Mouse (Mus musculus) spleen, adult 10 weeks (tissue): ENCODE results near the gene Emilin3. TPM values are rescaled to one million over a fixed set of nuclear protein-coding genes. Genes with fewer than 3 reads are reported as not detected.

Experiments
- polyA plus RNA-seq: library from polyadenylated mRNA; stranded (reverse); fragments of 350-450 nt; fragmentation: Illumina TruSeq; extraction: RNeasy Lipid Tissue Mini Kit (QIAGEN cat#74804); gene quantifications from one replicate; pipeline ENCODE4 v1.2.3, GENCODE M21; 2015; ENCODE audit warnings: low replicate concordance; ENCODE audit not compliant: insufficient read depth

Emilin3 gene
- polyA plus RNA-seq = not detected

GRCm38 (mm10) chr2:160912231-160912671 lies at the start of gene Emilin3:
TSS of gene Emilin3 (minus strand) at chr2:160912328.

GRCm38 (mm10) chr2:160880453-160881195 lies 31.5 kb downstream of the Emilin3 start, which contains the start of gene Lpin3:
TSS of gene Lpin3 (plus strand) at chr2:160880670.

GRCm38 (mm10) chr2:160872890-160873382 lies 39.2 kb downstream of the Emilin3 start, which contains the start of gene Zhx3:
TSS of gene Zhx3 (minus strand) at chr2:160872998.

Other genes starting within 250 kb of the Emilin3 start
- gene Plcg1, start 181.0 kb downstream of the Emilin3 start, polyA plus RNA-seq = 64.7 TPM
- gene Zhx3, start 39.3 kb downstream of the Emilin3 start, polyA plus RNA-seq = 4.9 TPM
- 4.0 TPM for gene Lpin3, start 31.7 kb downstream of the Emilin3 start, polyA plus RNA-seq
- 37.9 TPM for gene Chd6, start 196.7 kb upstream of the Emilin3 start, polyA plus RNA-seq